Mouse (Mus musculus): ENCODE measurements at regions not wholly inside any gene's neighbourhood (a gene's known extent, or its start where the extent isn't known, plus 50 kb on each side); places are given as distances from the start of the nearest gene placed in this dataset.

DNA sequence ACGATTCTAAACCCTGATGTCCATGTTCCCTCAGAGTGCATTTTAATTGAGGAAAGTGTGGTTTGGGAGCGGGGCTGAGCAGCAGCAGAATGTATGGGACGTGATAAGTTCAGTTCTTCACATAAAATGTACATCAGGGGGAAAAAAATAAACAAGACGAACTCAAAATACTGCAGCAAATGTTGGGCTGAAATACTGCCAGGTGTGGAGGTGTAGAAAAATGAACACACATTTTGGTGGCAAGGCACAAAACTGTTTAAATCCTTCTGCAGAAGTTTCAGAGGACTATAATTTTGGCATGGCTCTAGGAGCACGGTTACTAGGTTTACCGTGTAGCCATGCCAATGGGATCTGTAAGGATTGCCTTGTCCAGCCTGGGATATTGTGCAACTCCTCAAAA lies 81.3 kb upstream of the Rfx3 start:
- Histone ChIP-seq H3K36me3 (ENCODE audit: control insufficient read depth in 1 of 2, insufficient read depth in 2 of 2, low read length in 2 of 2) (no peaks in the 10 kb centered on the region), H3K9me3 (replicated peaks; ENCODE audit: insufficient read depth, low read length) (no peaks in the 10 kb centered on the region), H3K27ac (ENCODE audit: control insufficient read depth, low read depth, low read length) (no peak overlapping the region), H3K27me3 (ENCODE audit: control insufficient read depth in 1 of 2, insufficient read depth in 2 of 2, low read length in 2 of 2) (no peaks in the 10 kb centered on the region), H3K4me3 (ENCODE audit: control insufficient read depth in 1 of 2, insufficient read depth in 1 of 2, low read depth in 2 of 2, low read length in 2 of 2) (no peak overlapping the region), H3K79me2 (ENCODE audit: control insufficient read depth, insufficient read depth, low read length, poor library complexity) (no peaks in the 10 kb centered on the region), H3K4me1 (ENCODE audit: control insufficient read depth in 1 of 2, insufficient read depth in 2 of 2, low read length in 2 of 2) (no peaks in the 10 kb centered on the region), H3K9ac (ENCODE audit: control insufficient read depth, low read depth, low read length, poor library complexity, severe bottlenecking) (no peak overlapping the region)
- no peak for TF ChIP-seq ZNF384 (IDR thresholded peaks at IDR 0.05; ENCODE audit: low read depth, low read length)
- no peak for TF ChIP-seq ELF1 (IDR thresholded peaks at IDR 0.05; ENCODE audit: low read depth, low read length)
- no peak for TF ChIP-seq CHD2 (IDR thresholded peaks at IDR 0.05; ENCODE audit: low read length)
- no peak for TF ChIP-seq ZMIZ1 (IDR thresholded peaks at IDR 0.05; ENCODE audit: low read depth, low read length)
- no peak for TF ChIP-seq SMC3 (IDR thresholded peaks at IDR 0.05; ENCODE audit: low read depth, low read length)
- TF ChIP-seq HCFC1 (IDR thresholded peaks at IDR 0.05; ENCODE audit: low read depth, low read length) = no peak
- no peak for TF ChIP-seq USF1 (IDR thresholded peaks at IDR 0.05; ENCODE audit: low read depth, low read length)
- no peak for TF ChIP-seq SIN3A (IDR thresholded peaks at IDR 0.05; ENCODE audit: low read length)
- no peak for TF ChIP-seq E2F4 (IDR thresholded peaks at IDR 0.05; ENCODE audit: borderline replicate concordance, low read depth, low read length)
- no peak for TF ChIP-seq NRF1 (IDR thresholded peaks at IDR 0.05; ENCODE audit: insufficient read depth, low read depth, low read length, poor library complexity, severe bottlenecking)
- no peak for TF ChIP-seq ZC3H11A (IDR thresholded peaks at IDR 0.05; ENCODE audit: low read depth, low read length)
- no peak for TF ChIP-seq POLR2AphosphoS5 (IDR thresholded peaks at IDR 0.05; ENCODE audit: borderline replicate concordance, low read depth, low read length)
- TF ChIP-seq NELFE (IDR thresholded peaks at IDR 0.05; ENCODE audit: low read depth, low read length) = no peak
- no peak for TF ChIP-seq RCOR1 (IDR thresholded peaks at IDR 0.05; ENCODE audit: low read depth, low read length)
- DNase-seq (ENCODE audit: low read depth, low spot score) = no peak

GRCm38 (mm10) chr19:28087607-28088546 lies 76.9 kb upstream of the Rfx3 start:
- no peak for DNase-seq (ENCODE audit: low read depth, low spot score)
- no peaks in the 10 kb centered on the region for H3K36me3 ChIP-seq (ENCODE audit: control insufficient read depth in 1 of 2, insufficient read depth in 2 of 2, low read length in 2 of 2)
- H3K27ac ChIP-seq (ENCODE audit: control insufficient read depth, low read depth, low read length) = no peak overlapping the region
- TF ChIP-seq ZMIZ1 (IDR thresholded peaks at IDR 0.05; ENCODE audit: low read depth, low read length) = no peak
- no peaks in the 10 kb centered on the region for H3K79me2 ChIP-seq (ENCODE audit: control insufficient read depth, insufficient read depth, low read length, poor library complexity)
- no peak overlapping the region for H3K9ac ChIP-seq (ENCODE audit: control insufficient read depth, low read depth, low read length, poor library complexity, severe bottlenecking)
- H3K4me1 ChIP-seq (ENCODE audit: control insufficient read depth in 1 of 2, insufficient read depth in 2 of 2, low read length in 2 of 2) = no peaks in the 10 kb centered on the region
- no peak overlapping the region for H3K4me3 ChIP-seq (ENCODE audit: control insufficient read depth in 1 of 2, insufficient read depth in 1 of 2, low read depth in 2 of 2, low read length in 2 of 2)
- H3K27me3 ChIP-seq (ENCODE audit: control insufficient read depth in 1 of 2, insufficient read depth in 2 of 2, low read length in 2 of 2) = no peaks in the 10 kb centered on the region
- no peaks in the 10 kb centered on the region for H3K9me3 ChIP-seq (replicated peaks; ENCODE audit: insufficient read depth, low read length)

All from MEL (cell line).